Mouse (Mus musculus) limb, embryonic 15.5 days (tissue): Measurements from ENCODE around the gene Blvrb. TPM values are rescaled to one million over a fixed set of nuclear protein-coding genes. Genes with fewer than 3 reads are reported as not detected.
"Not testable (repeated sequence)": the region's sequence is repeated elsewhere in the genome, so short reads cannot be mapped to it uniquely, and the experiment has no call there.

ENCODE experiments used
- ATAC-seq: fragments of 200-750 bp; cut with Nextera tagmentation; 2 replicates; pipeline ENCODE4 v1.8.0; 2017; ENCODE audit warnings: low read depth, moderate TSS enrichment; ENCODE audit not compliant: insufficient number of reproducible peaks, low FRiP score, low TSS enrichment
- H3K27ac ChIP-seq: fragments of 300-500 bp; sonication (generic); 2 replicates; pipeline ENCODE4 v1.5.1; 2015; ENCODE audit warnings: moderate library complexity, mild to moderate bottlenecking, inconsistent platforms
- H3K27me3 ChIP-seq: fragments of 300-500 bp; sonication (generic); 2 replicates; pipeline ENCODE4 v1.6.1; 2015; ENCODE audit warnings: inconsistent platforms
- H3K36me3 ChIP-seq: fragments of 300-500 bp; sonication (generic); 2 replicates; pipeline ENCODE4 v1.6.1; 2015; ENCODE audit warnings: inconsistent platforms
- H3K4me1 ChIP-seq: fragments of 300-500 bp; sonication (generic); 2 replicates; pipeline ENCODE4 v1.6.1; 2015; ENCODE audit warnings: inconsistent platforms
- H3K4me2 ChIP-seq: fragments of 300-500 bp; sonication (generic); 2 replicates; pipeline ENCODE4 v1.6.1; 2015; ENCODE audit warnings: mild to moderate bottlenecking, inconsistent platforms
- H3K4me3 ChIP-seq: fragments of 300-500 bp; sonication (generic); 2 replicates; pipeline ENCODE4 v1.5.1; 2015; ENCODE audit warnings: mild to moderate bottlenecking, inconsistent platforms
- H3K9ac ChIP-seq: fragments of 300-500 bp; sonication (generic); 2 replicates; pipeline ENCODE4 v1.6.1; 2015; ENCODE audit warnings: inconsistent platforms
- H3K9me3 ChIP-seq: fragments of 300-500 bp; sonication (generic); 2 replicates; pipeline ENCODE4 v1.6.1; 2016; ENCODE audit warnings: inconsistent platforms
- WGBS: fragments of 180-500 bp; shearing (Covaris S2); methylation state at CpG from one replicate; pipeline ENCODE4 v1.1.7; 2015; 5-methylcytosine and 5-hydroxymethylcytosine counted together
- polyA plus RNA-seq: library from polyadenylated mRNA; unstranded; fragments of >200 nt; fragmentation: Nextera tagmentation; extraction: Ambion mirVana; gene quantifications from 2 replicates; pipeline ENCODE4 v1.2.1, GENCODE M21; 2015

Blvrb gene
- polyA plus RNA-seq, 1 experiment from 2014 or later: 57.5 TPM

DNA sequence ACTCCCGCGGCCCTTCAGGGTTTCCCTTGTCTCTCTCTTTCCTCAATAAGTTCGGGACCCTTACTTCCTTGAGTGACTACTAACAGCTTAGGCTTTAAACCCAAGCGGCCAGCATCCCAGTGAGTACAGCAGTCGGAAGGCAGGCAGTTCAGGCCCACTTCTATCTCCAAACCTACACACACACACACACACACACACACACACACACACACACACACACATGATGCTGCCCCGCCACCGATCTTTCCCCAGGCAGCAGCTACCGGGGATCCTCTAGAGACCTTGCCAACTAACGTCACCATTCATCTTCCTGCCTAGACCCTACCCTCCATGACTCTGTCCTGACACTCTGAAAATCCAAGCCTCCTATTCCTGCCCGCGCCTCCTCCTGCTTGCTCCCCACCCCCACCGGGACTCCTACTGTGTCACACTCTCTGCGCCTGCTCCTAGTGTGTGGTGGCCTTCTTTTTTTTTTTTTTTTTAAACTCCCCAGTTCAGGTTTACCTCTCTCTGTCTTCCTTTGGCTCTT, 40.0 kb downstream of the Blvrb start:
- no peaks in the 10 kb centered on the region for H3K9me3 ChIP-seq
- H3K4me3 ChIP-seq: peak overlapping the region; percentile 74
- H3K4me2 ChIP-seq: peak overlapping the region; percentile 72
- H3K9ac ChIP-seq: peak overlapping the region; percentile 79
- no peak for ATAC-seq
- H3K4me1 ChIP-seq: peaks cover 40% of the 10 kb centered on the region
- H3K27ac ChIP-seq: peak overlapping the region; percentile 99
- 4% methylated on average over 12 of the region's 13 CpGs for WGBS
- peaks cover 6% of the 10 kb centered on the region for H3K36me3 ChIP-seq
- H3K27me3 ChIP-seq: no peaks in the 10 kb centered on the region

DNA sequence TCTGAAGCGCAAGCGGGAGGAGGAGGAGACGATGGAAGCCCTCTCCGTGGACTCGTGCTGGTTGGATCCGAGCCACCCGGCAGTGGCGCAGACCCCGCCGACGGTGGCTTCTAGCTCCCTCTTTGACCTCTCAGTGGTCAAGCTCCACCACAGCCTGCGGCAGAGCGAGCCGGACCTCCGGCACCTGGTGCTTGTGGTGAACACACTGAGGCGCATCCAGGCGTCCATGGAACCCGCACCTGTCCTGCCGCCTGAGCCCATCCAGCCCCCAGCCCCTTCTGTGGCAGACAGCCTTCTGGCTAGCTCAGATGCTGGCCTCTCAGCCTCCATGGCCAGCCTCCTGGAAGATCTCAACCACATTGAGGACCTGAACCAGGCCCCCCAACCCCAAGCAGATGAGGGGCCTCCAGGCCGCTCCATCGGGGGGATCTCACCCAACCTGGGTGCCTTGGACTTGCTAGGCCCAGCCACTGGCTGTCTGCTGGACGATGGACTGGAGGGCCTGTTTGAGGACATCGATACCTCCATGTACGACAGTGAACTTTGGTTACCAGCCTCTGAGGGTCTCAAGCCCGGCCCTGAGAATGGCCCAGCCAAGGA, 41.6 kb downstream of the Blvrb start:
- 92% methylated on average over 25 of the region's 25 CpGs for WGBS
- no peaks in the 10 kb centered on the region for H3K9me3 ChIP-seq
- H3K4me3 ChIP-seq: no peak overlapping the region
- no peaks in the 10 kb centered on the region for H3K27me3 ChIP-seq
- H3K9ac ChIP-seq: no peak overlapping the region
- no peak for ATAC-seq
- peak overlapping the region; percentile 94 for H3K27ac ChIP-seq
- H3K36me3 ChIP-seq: peaks cover 6% of the 10 kb centered on the region
- H3K4me1 ChIP-seq: peaks cover 40% of the 10 kb centered on the region
- H3K4me2 ChIP-seq: no peak overlapping the region

DNA sequence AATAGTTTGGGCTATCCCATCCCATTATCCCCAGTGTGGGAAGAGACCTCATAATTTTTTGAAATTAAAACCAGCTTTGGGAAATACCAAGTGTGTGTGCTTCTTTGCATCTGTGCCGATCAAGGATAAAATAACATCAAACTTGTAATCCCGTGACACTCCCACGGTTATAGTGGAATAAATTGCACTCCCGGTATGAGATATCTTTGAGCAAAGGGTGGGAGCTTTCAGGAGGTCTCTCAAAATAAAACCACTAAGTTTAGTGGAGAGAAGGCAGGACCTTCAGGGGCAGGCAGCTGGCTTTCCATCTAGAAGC, 42.4 kb downstream of the Blvrb start:
- WGBS: 25% methylated on average over 4 of the region's 4 CpGs

DNA sequence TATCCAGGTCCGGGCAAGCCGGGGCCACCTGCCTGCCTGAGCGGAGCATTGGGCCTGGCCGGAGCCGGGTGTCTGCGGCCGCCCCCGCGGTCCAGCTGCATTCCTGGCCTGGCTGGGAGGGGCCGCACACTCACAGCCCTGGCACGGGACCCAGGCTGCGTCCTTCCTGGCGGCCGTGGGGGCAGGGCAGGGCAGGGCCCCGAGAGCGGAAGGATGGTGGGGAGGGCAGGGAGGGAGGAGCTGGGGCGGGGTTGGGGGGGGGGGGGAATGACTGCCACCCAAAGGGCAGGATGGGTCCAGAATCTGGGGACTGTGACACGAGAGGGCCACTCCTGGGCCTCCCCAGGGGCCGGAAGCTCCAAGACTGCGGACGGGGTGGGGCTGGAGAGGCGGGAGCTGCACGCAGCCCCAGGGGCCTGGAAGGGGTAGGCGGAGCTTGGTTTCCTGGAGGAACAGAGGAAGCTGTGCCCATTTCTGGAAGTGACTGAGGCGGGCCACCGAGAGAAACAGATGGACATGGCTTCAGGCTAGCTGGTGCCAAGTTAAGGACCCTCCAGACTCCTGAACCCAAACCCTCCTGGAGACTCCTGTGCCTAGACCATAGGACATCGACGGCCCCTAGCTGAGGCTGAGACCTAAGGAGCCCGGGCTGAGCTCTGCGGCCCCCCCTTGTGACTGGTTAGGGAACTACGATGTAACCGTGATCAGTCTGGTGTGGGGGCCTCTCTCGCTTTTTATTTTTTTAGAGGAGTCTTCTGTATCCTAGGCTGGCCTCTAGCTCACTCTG, 43.0 kb downstream of the Blvrb start:
- Histone ChIP-seq H3K27ac (peak overlapping the region; percentile 94), H3K9ac (0 out of 2 replicates have a peak overlapping the region, but pooled peaks have one; percentile 14), H3K9me3 (no peaks in the 10 kb centered on the region), H3K4me2 (peak overlapping the region; percentile 58), H3K36me3 (peaks cover 6% of the 10 kb centered on the region), H3K4me1 (peaks cover 40% of the 10 kb centered on the region), H3K4me3 (peak overlapping the region; percentile 39), H3K27me3 (no peaks in the 10 kb centered on the region)
- WGBS: under 1% methylated on average over 33 of the region's 33 CpGs
- ATAC-seq: peak; percentile 70

More for the DNA sequence above, 42.4 kb downstream of the Blvrb start:
- Histone ChIP-seq H3K36me3 (peaks cover 6% of the 10 kb centered on the region), H3K4me1 (peaks cover 40% of the 10 kb centered on the region), H3K4me3 (peak overlapping the region; percentile 39), H3K9ac (0 out of 2 replicates have a peak overlapping the region, but pooled peaks have one; percentile 14), H3K27me3 (no peaks in the 10 kb centered on the region), H3K9me3 (no peaks in the 10 kb centered on the region), H3K27ac (peak overlapping the region; percentile 94), H3K4me2 (peak overlapping the region; percentile 58)
- no peak for ATAC-seq

DNA sequence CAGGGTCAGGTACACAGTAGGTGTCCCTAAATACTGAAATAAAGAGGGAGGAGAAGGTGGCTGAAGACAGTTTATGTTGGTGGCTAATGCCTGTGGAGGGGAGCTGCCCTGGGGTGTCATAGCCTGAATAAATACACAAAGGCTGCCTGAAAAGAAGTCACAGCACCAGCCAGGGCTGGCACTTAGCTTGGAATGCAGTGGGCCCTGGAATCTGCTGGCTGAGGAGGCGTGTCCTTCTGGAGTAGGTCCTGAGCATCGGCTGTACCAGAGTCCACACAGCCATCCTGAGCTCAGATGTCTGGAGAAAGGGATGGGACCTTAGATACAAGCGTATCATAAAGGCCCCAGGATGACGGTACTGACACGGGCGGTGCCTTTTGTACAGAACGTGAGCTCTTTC, 44.1 kb downstream of the Blvrb start:
- Histone ChIP-seq H3K36me3 (peaks cover 6% of the 10 kb centered on the region), H3K4me3 (no peak overlapping the region), H3K9me3 (no peaks in the 10 kb centered on the region), H3K4me1 (peaks cover 42% of the 10 kb centered on the region), H3K27ac (no peak overlapping the region), H3K27me3 (no peaks in the 10 kb centered on the region), H3K9ac (no peak overlapping the region), H3K4me2 (no peak overlapping the region)
- ATAC-seq: no peak
- WGBS: 74% methylated on average over 7 of the region's 7 CpGs

DNA sequence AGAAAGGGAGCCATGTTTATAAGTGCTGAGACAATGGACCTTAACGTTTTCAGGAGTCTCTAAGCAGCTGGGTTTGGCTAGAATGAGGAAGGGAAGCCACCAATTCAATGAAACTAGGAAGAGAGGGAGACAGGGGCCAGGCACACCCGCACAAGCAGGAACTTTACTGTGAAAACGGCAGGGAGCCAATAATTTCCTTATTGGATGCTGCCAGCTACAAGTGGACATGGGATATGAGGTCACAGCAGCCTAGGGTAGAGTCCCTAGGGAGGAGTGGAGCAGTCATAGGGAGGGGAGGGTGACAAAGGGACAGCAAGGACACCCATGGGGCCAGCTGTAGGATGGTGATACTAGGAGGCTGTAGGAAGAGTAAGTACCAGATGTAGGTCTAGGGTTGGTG, 45.2 kb downstream of the Blvrb start:
- Histone ChIP-seq H3K36me3 (peaks cover 6% of the 10 kb centered on the region), H3K9me3 (no peaks in the 10 kb centered on the region), H3K4me3 (no peak overlapping the region), H3K4me1 (peaks cover 41% of the 10 kb centered on the region), H3K9ac (no peak overlapping the region), H3K27me3 (no peaks in the 10 kb centered on the region), H3K4me2 (no peak overlapping the region), H3K27ac (no peak overlapping the region)
- no peak for ATAC-seq
- 54% methylated on average over 3 of the region's 3 CpGs for WGBS

DNA sequence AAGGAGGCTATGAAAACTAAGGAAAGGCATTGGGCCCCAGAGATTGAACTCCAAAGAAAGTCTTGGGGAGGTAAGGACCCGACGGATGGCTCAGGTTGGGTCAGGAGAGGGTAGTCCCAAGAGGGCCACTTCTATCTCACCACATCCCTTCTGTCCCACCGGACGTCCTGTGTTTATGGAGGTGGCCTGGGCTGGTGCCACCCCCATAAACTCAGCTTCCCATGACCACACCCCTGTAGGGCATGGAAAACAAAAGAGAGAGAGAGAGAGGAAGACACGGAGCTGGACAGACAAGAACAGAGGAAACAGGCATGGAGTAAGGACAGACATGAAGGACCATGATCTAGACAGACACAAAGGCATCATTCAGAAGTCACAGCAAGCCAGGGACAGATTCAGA, 45.7 kb downstream of the Blvrb start:
- H3K4me2 ChIP-seq: no peak overlapping the region
- H3K9me3 ChIP-seq: no peaks in the 10 kb centered on the region
- H3K27me3 ChIP-seq: no peaks in the 10 kb centered on the region
- no peak overlapping the region for H3K9ac ChIP-seq
- WGBS: 85% methylated on average over 5 of the region's 5 CpGs
- H3K36me3 ChIP-seq: peaks cover 6% of the 10 kb centered on the region
- H3K4me3 ChIP-seq: no peak overlapping the region
- ATAC-seq: no peak
- no peak overlapping the region for H3K27ac ChIP-seq
- H3K4me1 ChIP-seq: peaks cover 37% of the 10 kb centered on the region

DNA sequence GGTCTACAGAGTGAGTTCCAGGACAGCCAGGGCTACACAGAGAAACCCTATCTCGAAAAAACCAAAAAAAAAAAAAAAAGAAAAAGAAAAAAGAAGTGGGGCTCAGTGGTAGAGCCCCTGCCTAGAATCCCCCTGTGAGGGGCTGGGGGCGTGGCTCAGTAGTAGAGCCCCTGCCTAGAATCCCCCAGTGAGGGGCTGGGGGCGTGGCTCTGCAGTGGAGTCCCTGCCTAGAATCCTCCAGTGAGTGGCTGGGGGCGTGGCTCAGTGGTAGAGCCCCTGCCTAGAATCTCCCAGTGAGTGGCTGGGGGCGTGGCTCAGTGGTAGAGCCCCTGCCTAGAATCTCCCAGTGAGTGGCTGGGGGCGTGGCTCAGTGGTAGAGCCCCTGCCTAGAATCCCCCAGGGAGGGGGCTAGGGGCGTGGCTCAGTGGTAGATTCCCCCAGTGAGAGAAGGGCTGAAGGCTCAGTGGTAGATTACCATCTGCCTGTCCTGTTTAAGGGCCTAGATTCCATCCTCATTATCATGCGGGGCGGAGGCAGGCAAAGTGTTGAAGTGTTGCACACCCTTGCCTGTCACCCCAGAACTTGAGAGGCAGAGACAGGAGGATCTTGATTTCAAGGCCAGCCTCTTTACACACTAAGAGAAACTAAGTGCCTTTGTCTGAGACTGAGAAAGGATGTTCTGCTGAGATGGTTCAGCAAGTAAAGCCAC, 47.0 kb downstream of the Blvrb start:
- 83% methylated on average over 9 of the region's 9 CpGs for WGBS
- not testable (repeated sequence) for H3K27me3 ChIP-seq, H3K27ac ChIP-seq, H3K4me2 ChIP-seq, H3K9ac ChIP-seq, H3K4me3 ChIP-seq, ATAC-seq, H3K36me3 ChIP-seq, H3K9me3 ChIP-seq
- H3K4me1 ChIP-seq: peaks cover 27% of the 10 kb centered on the region

DNA sequence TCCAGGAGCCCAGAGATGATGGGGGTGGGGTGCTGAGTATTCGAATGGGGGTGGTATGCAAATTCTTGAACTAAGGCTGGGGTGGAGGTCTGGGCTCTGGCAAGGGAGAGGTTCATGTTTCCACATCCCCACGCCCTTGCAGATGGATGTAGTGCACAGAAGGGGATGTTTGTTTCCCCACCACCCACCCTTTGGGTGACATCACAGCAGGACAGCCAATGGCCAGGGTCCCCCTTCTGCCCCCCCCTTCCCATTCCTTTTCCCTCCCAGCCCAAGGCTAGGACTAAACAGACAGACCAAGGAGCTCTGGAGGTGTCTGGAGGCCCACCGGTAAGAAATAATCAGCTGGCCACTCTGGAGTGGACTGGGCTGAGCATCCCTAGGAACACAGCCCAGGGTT, 51.3 kb downstream of the Blvrb start, which contains the start of gene Prx:
Prx (plus strand) TSS at position 289 of the 400 bp plus-strand sequence.
- no peaks in the 10 kb centered on the region for H3K36me3 ChIP-seq
- no peak within 1 kb of the TSS for H3K4me3 ChIP-seq
- no peak for ATAC-seq
- no peak within 1 kb of the TSS for H3K27ac ChIP-seq
- H3K4me2 ChIP-seq: no peak within 1 kb of the TSS
- WGBS: 29% methylated on average over 3 of the region's 3 CpGs
- no peak within 1 kb of the TSS for H3K9ac ChIP-seq
- H3K27me3 ChIP-seq: no peaks in the 10 kb centered on the region
- peaks cover 20% of the 10 kb centered on the region for H3K4me1 ChIP-seq
- no peaks in the 10 kb centered on the region for H3K9me3 ChIP-seq

DNA sequence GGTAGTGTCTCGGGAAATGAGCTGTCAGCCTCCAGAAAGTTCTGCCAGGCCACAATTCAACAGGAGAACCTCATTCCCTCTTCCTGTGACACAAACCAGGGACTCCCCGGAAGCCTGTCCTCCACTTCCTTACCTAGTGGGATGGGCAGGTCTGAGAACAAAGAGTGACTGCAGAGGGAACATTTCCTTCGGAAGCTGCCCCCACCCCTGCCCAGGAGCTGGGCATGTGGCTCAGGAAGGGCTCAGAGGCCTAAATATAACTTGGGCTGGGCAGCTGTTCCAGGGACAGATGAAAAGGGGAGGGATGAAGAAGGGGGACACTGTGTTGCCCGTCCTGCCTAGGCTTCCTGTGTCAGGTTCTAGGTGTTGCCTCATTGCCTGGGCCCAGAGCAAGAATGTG, 53.8 kb downstream of the Blvrb start:
- H3K9ac ChIP-seq: no peak overlapping the region
- no peaks in the 10 kb centered on the region for H3K36me3 ChIP-seq
- H3K4me3 ChIP-seq: no peak overlapping the region
- H3K9me3 ChIP-seq: no peaks in the 10 kb centered on the region
- H3K4me1 ChIP-seq: peaks cover 26% of the 10 kb centered on the region
- peak overlapping the region; percentile 18; the same call in 1 of the 2 replicates for H3K27ac ChIP-seq
- no peak for ATAC-seq
- no peak overlapping the region for H3K4me2 ChIP-seq
- H3K27me3 ChIP-seq: no peaks in the 10 kb centered on the region
- 55% methylated on average over 4 of the region's 4 CpGs for WGBS

DNA sequence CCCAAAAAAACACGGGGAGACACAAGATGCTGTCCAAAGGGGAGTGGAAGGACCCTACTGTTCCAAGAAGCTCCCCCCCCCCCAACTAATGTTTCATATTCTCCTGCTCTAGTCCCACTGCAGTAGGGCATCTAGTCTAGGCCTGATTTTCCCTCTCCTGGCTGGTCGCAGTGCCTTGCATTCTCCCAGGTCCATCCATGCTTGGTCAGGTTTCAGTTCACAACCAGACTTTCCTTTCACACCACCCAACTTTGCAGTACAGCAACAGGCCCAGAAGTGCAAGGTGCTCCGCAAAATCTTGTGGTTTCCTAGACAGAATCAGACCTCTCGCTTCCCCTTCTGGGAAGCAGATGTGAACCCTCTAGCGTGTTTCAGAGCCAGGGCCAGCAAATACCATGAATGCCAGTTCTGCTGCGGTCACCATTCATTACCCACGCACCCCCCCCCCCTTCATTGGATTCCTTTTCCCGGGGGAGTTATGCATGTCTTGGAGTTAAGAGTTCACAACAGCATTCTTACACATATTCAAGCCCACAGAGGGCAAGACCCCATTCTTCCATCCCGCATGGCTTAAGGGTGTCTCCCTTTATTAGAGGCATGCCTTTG, 59.1 kb downstream of the Blvrb start:
- Histone ChIP-seq H3K4me3 (peak overlapping the region; percentile 59), H3K27ac (peak overlapping the region; percentile 100), H3K4me2 (peak overlapping the region; percentile 65), H3K27me3 (no peaks in the 10 kb centered on the region), H3K9ac (no peak overlapping the region), H3K4me1 (peaks cover 20% of the 10 kb centered on the region), H3K36me3 (no peaks in the 10 kb centered on the region), H3K9me3 (no peaks in the 10 kb centered on the region)
- 32% methylated on average over 9 of the region's 9 CpGs for WGBS
- ATAC-seq: no peak
